Mouse (Mus musculus) ZHBTc4 (cell line): ENCODE results near the gene Kdm1b.

ENCODE experiments used
- DNase-seq: peaks from one replicate; pipeline ENCODE4 v3.0.0-alpha.2; 2011; ENCODE audit warnings: low read depth, low spot score

The Kdm1b gene

GRCm38 (mm10) chr13:47056781-47057180 is 13.5 kb downstream of the Kdm1b start:
- DNase-seq = no peak

- DNase-seq = no peak
These were observed 19.5 kb downstream of the Kdm1b start for GRCm38 (mm10) chr13:47062756-47063155.

GRCm38 (mm10) chr13:47063985-47064760 is 20.9 kb downstream of the Kdm1b start:
- DNase-seq = no peak

GRCm38 (mm10) chr13:47066516-47066915 is 23.2 kb downstream of the Kdm1b start:
- DNase-seq = no peak

GRCm38 (mm10) chr13:47067001-47067400 is 23.7 kb downstream of the Kdm1b start:
- no peak for DNase-seq

- no peak for DNase-seq
These were observed 27.2 kb downstream of the Kdm1b start for GRCm38 (mm10) chr13:47070329-47071080.

GRCm38 (mm10) chr13:47071871-47072270 is 28.6 kb downstream of the Kdm1b start:
- DNase-seq = no peak

- no peak for DNase-seq
These were observed 29.2 kb downstream of the Kdm1b start for GRCm38 (mm10) chr13:47072484-47072883.

GRCm38 (mm10) chr13:47076156-47076555 is 32.9 kb downstream of the Kdm1b start:
- no peak for DNase-seq

- no peak for DNase-seq
These were observed 34.1 kb downstream of the Kdm1b start for GRCm38 (mm10) chr13:47077367-47077766.

- peak; percentile 50 for DNase-seq
These were observed 35.5 kb downstream of the Kdm1b start for GRCm38 (mm10) chr13:47078799-47079198.

GRCm38 (mm10) chr13:47080905-47081505 is 37.7 kb downstream of the Kdm1b start:
- peak; percentile 67 for DNase-seq

GRCm38 (mm10) chr13:47088433-47088832 is 45.1 kb downstream of the Kdm1b start:
- no peak for DNase-seq

GRCm38 (mm10) chr13:47089271-47089670 is 46.0 kb downstream of the Kdm1b start:
- no peak for DNase-seq

GRCm38 (mm10) chr13:47093791-47094190 is 50.5 kb downstream of the Kdm1b start:
- DNase-seq = no peak

- no peak for DNase-seq
These were observed 53.3 kb downstream of the Kdm1b start for GRCm38 (mm10) chr13:47096591-47096990.

- DNase-seq = no peak
These were observed 56.0 kb downstream of the Kdm1b start for GRCm38 (mm10) chr13:47099265-47099664.

- DNase-seq = no peak
These were observed 57.3 kb downstream of the Kdm1b start for GRCm38 (mm10) chr13:47100587-47100986.

GRCm38 (mm10) chr13:47104146-47104545 is 60.8 kb downstream of the Kdm1b start:
- peak; percentile 44 for DNase-seq

GRCm38 (mm10) chr13:47104856-47105541 is 61.7 kb downstream of the Kdm1b start:
- DNase-seq = peak; percentile 56

GRCm38 (mm10) chr13:47105711-47106579 is 62.6 kb downstream of the Kdm1b start, which contains the start of gene Dek:
TSS of gene Dek (minus strand) at chr13:47106201.
- peak; percentile 93 for DNase-seq
